Mouse (Mus musculus) MEL (cell line): ENCODE results near the gene Atpaf1.

Experiments used
- CTCF ChIP-seq, 3 experiments: IDR thresholded peaks in 2 of 3; conservative IDR thresholded peaks in 1 of 3; 2 replicates each; pipeline ENCODE4 v1.5.1; 2011 to 2012; ENCODE audit warnings: low read length in 3 of 3, low read depth in 2 of 3, mild to moderate bottlenecking in 2 of 3, improper control_type of control experiment in 1 of 3, inconsistent platforms in 1 of 3, mixed read lengths in 1 of 3, moderate library complexity in 1 of 3; ENCODE audit not compliant: control insufficient read depth in 1 of 3, insufficient read depth in 1 of 3, poor library complexity in 1 of 3, severe bottlenecking in 1 of 3
- GABPA ChIP-seq: IDR thresholded peaks from 2 replicates; pipeline ENCODE4 v1.6.1; 2012; ENCODE audit warnings: low read depth, mild to moderate bottlenecking, inconsistent platforms, low read length, improper control_type of control experiment, moderate library complexity
- HCFC1 ChIP-seq: IDR thresholded peaks from 2 replicates; pipeline ENCODE4 v1.6.1; 2012; ENCODE audit warnings: low read depth, mild to moderate bottlenecking, inconsistent platforms, low read length, improper control_type of control experiment, moderate library complexity
- JUND ChIP-seq: IDR thresholded peaks from 2 replicates; pipeline ENCODE4 v1.6.1; 2011; ENCODE audit warnings: low read depth, mild to moderate bottlenecking, improper control_type of control experiment, low read length
- MAFK ChIP-seq: IDR thresholded peaks from 2 replicates; pipeline ENCODE4 v1.6.1; 2011; ENCODE audit warnings: low read depth, mild to moderate bottlenecking, low read length, improper control_type of control experiment, borderline replicate concordance
- MXI1 ChIP-seq: IDR thresholded peaks from 2 replicates; pipeline ENCODE4 v1.6.1; 2011; ENCODE audit warnings: mild to moderate bottlenecking, low read depth, low read length, improper control_type of control experiment
- NELFE ChIP-seq: IDR thresholded peaks from 2 replicates; pipeline ENCODE4 v1.6.1; 2011; ENCODE audit warnings: low read depth, low read length, improper control_type of control experiment
- ZC3H11A ChIP-seq: IDR thresholded peaks from 2 replicates; pipeline ENCODE4 v1.6.1; 2012; ENCODE audit warnings: low read depth, mild to moderate bottlenecking, inconsistent platforms, low read length, improper control_type of control experiment

DNA sequence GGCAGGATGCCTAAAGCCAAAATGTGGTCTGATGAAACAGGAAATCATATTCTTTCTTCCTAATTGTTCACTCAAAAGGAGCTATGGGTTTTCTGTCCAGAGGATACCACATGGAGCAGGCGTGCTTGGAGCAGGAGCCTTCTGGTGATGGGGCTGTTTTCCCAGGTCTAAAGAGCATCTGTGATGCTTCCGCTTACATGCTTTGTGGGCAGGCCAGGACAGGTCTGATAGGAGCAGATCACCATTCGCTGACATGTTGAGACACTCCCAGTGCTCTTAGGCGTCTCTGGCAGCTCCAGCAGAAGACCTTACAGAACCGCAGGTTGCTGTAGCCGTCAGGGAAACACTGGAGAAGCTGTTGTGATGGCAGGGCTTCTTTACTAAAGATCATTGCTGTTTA is 9.6 kb upstream of the Atpaf1 start:
- no peak for TF ChIP-seq ZC3H11A
- TF ChIP-seq MXI1 = no peak
- TF ChIP-seq GABPA = no peak
- TF ChIP-seq NELFE = no peak
- TF ChIP-seq JUND = no peak
- no peak for TF ChIP-seq MAFK
- no peak for TF ChIP-seq CTCF (IDR thresholded peaks at IDR 0.05 in 2 of 3, conservative IDR thresholded peaks at IDR 0.05 in 1 of 3; ENCODE audit: control insufficient read depth in 1 of 3, insufficient read depth in 1 of 3, low read depth in 2 of 3, low read length in 3 of 3, poor library complexity in 1 of 3, severe bottlenecking in 1 of 3)
- TF ChIP-seq HCFC1 = no peak
